Mouse (Mus musculus) stomach, postnatal 0 days (tissue): ENCODE results near the gene Sctr.

Experiments used
- CTCF ChIP-seq: IDR thresholded peaks from 2 replicates; pipeline ENCODE4 v1.5.1; 2016; ENCODE audit warnings: antibody characterized with exemption, low read depth, mild to moderate bottlenecking, moderate library complexity
- EP300 ChIP-seq: optimal IDR thresholded peaks from 2 replicates; pipeline ENCODE3; 2016; ENCODE audit warnings: antibody characterized with exemption

DNA sequence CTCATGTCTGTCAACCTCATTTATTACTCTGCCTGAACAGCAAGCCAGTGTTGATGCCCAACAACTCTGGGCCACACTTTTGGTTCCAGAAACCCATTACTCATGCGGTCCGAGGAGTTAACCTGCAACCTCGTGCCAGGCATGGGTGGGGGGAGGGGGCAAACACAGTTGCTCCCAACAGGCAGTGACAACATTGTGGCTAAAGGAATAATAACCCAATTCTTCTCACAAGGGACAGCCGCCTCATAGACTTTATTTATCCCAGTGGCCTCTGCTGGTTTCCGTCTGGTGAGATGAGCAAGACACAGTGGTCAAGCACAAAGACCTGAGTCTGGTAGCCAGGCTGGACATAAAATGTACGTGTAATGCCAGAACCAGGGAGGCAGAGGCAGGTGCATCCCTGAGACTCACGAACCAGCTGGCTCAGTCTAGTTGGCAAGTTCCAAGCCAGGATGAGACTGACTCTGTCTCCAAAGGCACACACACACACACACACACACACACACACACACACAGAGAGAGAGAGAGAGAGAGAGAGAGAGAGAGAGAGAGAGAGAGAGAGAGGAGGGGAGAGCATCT, 28.9 kb downstream of the Sctr start:
- TF ChIP-seq CTCF (no peak), EP300 (no peak)
